Mouse (Mus musculus) large intestine, adult 2 months (tissue): ENCODE data around the gene Mynn. TPM values are rescaled to one million over a fixed set of nuclear protein-coding genes. Genes with fewer than 3 reads are reported as not detected.
"Not testable (repeated sequence)": the region's sequence is repeated elsewhere in the genome, so short reads cannot be mapped to it uniquely, and the experiment has no call there.

ENCODE experiments used
- DNase-seq: peaks from one replicate; pipeline ENCODE4 v3.0.0-alpha.2; 2012; ENCODE audit warnings: low read depth, low spot score
- WGBS: fragments of 180-500 bp; shearing (Covaris S2); methylation state at CpG from one replicate; pipeline ENCODE4 v1.1.7; 2018; 5-methylcytosine and 5-hydroxymethylcytosine counted together
- polyA plus RNA-seq: library from polyadenylated mRNA; depleted of rRNA; stranded (reverse); fragments of >200 nt; gene quantifications from 2 replicates; pipeline ENCODE4 v1.2.3, GENCODE M21; 2012; rRNA removed

Gene Mynn
- polyA plus RNA-seq = 6.0 and 7.8 TPM in 2 replicates

DNA sequence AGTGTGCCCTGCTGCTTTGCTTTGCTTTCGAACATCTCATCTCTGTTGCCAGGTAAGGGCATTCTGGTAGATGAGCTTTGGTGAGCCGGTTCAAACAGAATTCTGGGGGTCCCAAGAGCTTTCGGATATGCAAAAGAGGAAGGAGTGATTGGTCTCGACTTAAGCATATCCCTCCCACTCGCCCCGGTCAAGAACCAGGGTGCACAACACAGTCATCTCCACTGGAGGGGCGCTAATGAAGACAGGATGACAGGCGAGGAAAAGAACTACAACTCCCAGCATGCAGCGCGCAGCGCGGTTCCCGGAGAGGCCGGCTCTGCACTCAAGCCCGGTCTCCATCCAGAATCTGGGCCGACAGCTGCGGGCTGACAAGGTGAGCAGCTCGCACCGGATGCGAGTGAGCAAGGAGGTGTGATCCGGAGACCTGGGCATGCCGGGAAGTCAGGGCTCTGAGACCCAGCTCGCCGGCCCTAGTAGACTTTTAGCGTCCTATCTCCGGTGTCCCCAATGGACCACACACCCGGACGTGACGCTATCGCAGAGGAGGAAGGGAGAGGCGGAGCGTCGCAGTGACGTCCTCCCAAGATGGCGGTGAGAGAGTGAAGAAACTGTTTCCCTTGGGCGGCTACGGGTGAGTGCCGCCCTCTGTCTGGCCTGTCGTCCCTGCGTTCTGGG is at the start of gene Mynn:
Gene Mynn, plus strand, starts transcription at position 1 of the 675 bp plus-strand sequence.
- under 1% methylated on average over 40 of the region's 40 CpGs for WGBS
- DNase-seq = peak; percentile 95

DNA sequence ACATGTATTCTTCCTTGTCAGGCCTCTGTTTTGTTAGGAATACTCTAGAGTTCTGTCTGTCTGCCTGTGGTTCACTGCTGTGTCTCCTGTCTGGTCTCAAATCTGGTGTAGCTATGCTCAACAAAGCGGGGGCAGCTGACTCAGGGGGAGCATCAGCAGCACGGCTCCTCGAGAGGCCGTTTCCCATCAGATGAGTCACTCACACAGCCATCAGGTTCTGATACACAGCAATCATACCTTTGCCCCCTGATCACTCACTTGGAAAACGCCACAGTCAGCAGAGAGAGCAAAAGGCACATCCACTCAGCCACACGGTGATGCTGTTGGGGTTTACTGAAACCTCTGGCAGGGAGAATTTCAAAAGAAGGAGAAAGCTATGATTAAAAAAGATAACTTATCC is 48.1 kb upstream of the Mynn start:
- DNase-seq = no peak
- WGBS = 43% methylated on average over 6 of the region's 6 CpGs

DNA sequence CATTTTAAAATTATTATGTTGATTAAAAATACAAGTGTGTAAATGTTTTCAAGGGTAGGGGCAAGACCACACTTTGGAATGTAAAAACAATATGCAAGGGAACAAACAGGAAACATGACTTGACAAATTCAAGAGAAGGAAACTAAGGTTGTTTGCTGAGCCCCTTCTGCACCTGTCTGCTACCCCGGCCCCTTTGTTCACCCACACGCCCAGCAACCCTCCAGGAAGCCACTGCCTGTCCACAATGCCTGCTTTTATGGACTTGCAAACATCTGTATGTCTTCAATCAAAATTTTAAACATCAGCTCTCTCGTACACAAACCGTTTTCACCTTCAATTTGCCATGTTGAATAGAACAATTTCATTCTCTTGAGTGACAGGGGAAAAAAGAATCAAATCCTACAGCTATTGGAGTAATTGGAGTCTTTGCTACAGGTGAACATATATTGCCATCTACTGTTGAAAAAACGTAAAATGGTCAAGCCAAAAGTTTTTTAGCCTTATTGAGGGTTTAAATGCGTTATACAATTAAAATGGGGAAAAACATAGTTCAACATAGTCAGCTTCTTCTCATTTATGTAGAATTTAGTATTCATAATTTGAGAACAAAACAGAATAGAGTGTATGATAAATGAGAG is 41.1 kb upstream of the Mynn start:
- no peak for DNase-seq
- WGBS = 28% methylated on average over 6 of the region's 6 CpGs

DNA sequence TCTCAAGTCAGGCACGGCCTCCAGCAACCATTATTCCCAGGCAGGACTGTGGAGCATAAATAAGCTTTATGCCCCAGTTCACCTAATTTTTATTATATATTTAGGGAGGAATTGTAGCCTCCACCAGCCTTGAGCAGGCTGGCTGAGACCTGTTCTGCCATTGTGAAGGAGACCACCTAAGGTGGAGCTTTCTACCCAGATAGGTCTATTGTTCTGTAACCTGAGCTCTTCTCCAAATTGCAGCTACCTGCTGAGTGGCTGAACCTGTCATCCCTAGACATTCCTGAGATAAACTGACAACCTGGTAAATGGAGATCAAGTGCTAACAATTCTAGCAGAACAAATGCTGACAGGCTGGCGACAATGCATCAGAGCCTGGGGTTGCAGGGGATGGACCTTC is 35.5 kb upstream of the Mynn start:
- DNase-seq = not testable (repeated sequence)
- 77% methylated on average over 1 of the region's 2 CpGs for WGBS

DNA sequence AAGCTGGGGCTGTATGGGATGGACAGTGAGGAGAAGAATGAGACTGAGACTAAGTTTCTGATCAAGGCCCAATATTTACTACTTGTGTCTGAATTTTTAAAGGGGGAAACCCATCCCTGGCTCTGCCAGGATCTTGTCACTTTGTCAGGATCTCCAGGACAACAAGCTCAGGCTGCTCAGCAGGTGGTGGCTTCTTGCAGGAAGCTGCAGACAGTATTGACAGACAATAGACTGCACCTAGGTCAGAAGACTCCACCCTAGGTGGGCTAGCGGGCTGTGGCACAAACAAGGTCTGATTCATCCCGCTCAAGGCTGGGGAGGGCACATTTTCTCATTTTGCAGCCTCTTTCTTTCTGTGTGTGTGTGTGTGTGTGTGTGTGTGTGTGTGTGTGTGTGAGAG is 28.3 kb upstream of the Mynn start:
- no peak for DNase-seq
- WGBS = 22% methylated on average over 2 of the region's 2 CpGs

DNA sequence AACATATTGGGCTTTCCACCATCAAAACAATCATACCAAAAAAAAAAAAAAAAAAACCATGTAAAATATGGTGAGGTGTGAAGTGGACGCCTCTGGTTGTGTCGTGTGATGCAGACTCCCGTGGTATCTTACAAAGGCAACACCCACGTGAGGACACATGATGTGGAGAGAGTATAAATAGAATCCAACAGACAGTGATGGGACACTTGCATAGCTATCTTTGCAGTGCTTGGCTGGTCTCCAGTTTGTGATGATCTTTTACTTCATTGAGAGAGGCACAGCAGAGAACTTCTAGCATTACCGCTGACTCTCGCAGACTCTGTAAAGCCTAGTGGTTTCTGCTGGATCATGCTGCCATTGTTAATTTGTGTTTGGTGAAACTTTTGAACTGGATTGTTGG is 13.0 kb upstream of the Mynn start:
- WGBS = 69% methylated on average over 6 of the region's 6 CpGs

DNA sequence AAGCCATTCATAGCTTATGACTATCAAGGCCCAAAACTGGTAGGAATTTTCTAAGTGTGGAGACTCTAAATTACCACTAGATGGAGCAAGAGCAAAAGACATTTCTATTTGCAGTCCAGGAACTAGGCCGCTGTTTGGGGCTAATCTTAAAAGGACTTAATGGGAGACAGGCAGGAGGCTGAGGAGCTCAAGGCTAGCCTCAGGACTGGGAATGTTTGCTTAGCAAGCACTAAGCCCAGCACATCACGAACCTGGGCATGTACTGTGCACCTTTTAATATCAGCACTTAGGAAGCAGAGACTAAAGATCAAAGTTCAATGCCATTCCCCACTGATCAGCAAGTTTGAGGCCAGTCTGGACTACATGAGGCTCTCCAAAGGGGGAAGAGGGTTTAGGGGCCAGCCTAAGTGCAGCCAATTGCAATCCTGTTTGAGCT is 9.4 kb upstream of the Mynn start:
- no peak for DNase-seq
- WGBS = 0% methylated on average over 2 of the region's 2 CpGs

More for the DNA sequence above, 13.0 kb upstream of the Mynn start:
- no peak for DNase-seq

DNA sequence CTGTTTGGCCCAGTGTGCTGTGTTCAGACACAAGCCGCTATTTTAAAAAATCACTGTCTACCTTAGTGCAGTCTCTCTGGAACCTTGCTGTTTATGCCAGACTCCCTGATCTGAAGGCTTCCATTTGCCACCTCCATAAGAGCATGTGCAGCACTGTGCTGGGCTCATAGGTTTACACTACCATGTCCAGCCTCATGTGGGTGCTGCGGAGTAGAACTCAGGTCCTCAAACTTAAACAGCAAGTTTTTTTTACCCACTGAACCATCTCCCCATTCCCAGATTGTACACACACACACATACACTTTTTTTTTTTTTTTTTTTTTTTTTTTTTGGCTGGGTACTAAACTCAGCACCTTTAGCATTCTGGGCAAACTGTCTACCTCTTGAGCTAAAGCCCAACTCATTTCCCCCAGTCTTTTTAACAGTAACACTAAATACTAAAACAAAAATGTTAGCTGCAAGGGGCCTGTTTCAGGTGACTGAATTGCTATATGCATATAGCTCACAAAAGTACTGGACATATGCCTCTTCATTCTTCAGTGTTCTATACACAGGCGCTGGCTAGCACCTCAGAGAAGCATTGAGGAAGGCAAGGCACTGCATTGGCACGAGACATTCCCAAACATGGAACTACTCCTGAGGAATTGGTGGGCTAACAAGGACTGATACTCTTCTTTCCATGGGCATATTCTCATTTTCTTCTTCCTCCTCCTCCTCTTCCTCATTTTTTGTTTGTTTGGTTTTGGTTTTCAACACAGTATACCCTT is 8.0 kb upstream of the Mynn start:
- DNase-seq = no peak

DNA sequence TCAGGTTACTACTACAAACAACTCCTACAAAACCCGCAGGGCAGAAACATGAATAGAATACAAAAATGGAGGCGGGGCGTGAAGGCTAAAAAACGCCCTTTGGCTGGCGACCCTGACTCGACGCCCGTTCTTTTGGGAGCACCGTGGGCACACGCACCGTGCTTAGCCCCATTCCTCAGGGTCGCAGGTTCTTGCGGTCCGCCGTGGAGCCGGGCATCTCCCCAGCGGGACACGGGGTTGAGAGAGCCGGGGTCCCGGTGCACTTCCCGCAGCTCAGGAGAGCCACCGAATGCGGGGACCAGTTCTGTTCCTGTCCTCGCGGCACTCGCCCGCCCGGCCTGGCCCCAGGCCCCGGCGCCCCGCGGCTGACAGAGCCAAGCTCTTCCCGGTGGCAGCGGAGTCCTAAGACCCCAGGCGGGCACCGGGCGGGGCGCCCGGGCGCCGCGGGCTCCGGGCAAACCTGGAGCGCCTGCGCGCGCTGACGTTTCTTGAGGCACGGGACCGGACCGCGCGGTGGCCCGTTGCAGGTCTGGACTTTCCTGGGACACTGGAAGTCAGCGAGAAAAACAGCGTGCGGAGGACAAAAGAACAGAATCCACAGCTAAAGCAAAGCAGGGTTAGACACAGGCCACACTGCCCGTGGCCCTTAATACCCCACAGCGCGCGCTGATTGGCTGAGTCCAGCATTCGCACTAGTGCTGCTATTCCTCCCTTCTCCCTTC is 6.6 kb upstream of the Mynn start:
- DNase-seq = no peak
- WGBS = under 1% methylated on average over 62 of the region's 62 CpGs

More for the DNA sequence above, 8.0 kb upstream of the Mynn start:
- 59% methylated on average over 4 of the region's 4 CpGs for WGBS

DNA sequence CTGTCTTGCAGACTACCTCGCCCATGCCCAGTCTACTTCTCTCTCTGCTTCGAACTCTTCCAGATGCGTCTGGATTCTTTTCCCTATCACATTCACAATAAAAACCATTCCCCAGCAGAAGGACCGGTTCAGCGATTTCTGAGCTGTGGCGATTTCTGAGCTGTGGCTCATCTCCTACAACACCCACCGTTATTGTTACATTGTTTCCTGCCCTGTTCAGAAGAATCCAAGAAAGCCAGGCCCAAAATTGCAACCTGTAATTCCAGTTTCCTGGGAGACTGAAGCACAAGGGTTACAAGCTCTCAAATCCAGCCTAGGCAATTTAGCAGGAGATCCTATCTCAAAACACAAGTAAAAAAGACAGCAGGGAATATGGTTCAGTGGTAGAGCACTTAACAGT is 4.6 kb upstream of the Mynn start:
- DNase-seq = no peak
- WGBS = 78% methylated on average over 7 of the region's 7 CpGs

DNA sequence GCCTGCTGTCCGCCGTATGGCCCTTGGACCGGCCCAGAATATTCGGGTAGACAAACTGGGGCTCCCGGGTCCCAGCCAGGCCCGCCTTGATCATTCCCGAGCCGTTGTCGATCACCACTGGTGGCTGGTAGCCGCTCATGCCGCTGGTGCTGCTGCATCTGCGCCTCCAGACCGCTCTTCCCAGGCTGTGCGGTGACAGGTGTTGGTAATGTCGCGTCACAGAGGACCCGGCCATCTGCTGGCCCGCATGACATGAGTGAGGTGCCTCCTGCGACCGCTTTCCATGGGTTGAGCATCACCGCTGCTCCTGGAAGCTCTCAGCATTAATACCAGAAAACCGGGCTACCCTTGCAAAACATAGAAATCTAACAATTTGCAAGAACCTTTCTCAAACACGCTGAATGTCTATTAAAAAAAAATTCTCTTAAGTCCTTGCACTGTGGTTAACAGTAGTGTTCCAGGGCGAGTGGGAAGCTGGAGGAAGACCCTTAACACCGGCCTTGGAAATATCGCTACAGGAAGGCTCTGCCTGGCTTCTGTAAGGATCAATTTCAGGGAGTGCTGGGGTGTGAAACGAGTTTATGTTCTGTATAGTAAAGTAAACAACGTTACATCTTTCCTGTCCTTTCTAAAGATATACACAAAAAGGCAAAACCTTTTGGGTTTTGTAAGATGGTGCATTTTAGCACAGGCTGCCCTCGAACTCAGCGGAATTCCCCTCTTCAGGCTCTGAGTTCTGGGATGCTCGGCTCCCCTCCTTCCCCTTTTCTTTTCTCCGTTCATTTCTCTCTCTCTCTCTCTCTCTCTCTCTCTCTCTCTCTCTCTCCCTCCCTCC is 1.9 kb upstream of the Mynn start, which contains the start of gene Actrt3:
Gene Actrt3, minus strand, starts transcription at position 229 of the 835 bp plus-strand sequence.
- 4% methylated on average over 32 of the region's 32 CpGs for WGBS
- DNase-seq = no peak

DNA sequence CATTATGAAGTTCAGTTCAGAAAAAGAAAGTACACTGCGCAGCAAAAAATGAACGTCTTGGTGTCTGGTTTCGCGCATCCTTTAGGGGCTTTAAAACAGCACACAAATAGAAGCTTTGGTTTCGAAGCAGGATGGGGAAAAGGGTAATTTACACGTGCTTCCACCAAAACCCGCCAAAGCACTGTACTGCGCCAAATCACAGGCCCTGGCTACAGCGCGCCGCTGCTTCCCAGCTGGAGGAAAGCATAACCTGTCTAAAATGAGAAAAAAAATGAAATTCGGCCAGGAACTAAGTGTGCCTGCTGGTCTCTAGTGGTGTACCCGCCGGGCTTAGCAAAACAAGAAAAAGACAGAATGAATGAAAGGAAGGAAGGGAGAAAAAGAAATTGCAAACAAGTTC is 1.1 kb upstream of the Mynn start:
- WGBS = 2% methylated on average over 14 of the region's 14 CpGs

DNA sequence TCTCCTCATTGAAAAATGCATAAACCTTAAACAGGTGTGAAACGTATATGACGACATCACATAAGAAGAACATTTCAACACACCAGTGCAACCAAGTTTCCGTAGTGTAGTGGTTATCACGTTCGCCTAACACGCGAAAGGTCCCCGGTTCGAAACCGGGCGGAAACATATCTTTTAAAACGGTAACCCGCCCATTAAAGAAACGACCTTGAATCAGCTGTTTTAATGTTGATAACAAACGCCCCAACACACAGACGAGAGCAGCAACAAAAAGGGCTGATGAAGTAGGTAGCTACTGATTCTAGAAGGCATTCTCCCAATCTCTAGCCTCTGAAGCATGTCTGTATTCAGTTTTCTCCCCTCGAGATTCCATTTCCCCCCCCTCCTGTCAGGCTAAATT is 690 bp upstream of the Mynn start:
- WGBS = under 1% methylated on average over 17 of the region's 17 CpGs
- peak; percentile 75 for DNase-seq

More for the DNA sequence above, 1.1 kb upstream of the Mynn start:
- no peak for DNase-seq

DNA sequence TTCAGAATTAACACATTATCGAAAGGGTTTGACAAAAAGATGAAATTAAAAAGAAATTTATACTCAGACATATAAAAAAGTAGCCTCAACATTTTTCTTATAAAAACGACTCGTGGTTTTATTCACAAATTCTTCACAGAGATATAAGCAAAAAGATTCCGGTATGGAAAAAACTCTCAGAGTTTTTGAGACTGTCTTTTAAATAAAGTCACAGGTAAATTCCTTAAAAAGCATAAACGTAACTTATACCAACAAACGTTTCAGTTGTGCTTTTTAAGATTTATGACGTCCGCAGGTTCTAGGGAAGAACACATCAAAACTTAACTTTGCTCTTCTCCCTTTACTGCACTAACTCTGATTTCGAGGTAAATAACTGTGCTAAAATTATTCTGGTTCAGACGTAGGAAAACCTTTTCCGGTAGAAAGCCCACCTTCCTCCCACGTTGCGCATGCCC is 228 bp upstream of the Mynn start:
- DNase-seq = no peak
- under 1% methylated on average over 13 of the region's 13 CpGs for WGBS

DNA sequence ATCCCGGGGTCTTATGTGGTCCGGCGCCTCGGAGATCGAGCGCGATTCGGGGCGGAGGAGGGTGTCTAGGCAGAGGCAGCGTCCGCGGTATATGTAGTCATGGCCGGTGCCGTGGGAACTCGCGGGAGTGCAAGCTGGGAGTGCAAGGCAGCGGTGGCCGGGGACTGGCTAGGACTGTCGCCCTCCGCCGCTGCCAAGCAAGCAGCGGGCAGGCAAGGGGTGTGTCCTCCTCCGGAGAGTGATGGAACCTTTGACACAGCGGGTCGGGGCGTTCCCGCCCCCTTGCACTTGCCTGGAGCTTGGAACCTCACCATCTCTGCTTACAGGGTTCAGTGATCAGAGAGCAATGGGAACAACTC is 854 bp downstream of the Mynn start:
- WGBS = under 1% methylated on average over 27 of the region's 27 CpGs
- DNase-seq = no peak

DNA sequence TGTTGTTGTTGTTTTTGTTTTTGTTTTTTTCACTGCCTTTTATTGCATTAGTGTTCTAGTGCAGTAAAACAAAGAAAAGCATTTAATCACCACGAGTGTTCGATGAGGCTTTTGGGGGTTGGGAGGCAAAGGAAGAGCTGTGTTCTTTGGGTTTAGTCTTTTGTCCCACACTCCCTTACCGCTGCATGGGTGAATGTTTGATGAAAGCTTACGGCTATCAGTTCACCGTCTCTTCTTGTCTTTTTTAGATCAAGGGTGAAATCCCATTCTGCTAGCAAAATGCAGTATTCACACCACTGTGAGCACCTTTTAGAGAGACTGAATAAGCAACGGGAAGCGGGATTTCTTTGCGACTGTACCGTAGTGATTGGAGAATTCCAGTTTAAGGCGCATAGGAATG is 1.4 kb downstream of the Mynn start:
- 21% methylated on average over 10 of the region's 10 CpGs for WGBS
- DNase-seq = no peak

DNA sequence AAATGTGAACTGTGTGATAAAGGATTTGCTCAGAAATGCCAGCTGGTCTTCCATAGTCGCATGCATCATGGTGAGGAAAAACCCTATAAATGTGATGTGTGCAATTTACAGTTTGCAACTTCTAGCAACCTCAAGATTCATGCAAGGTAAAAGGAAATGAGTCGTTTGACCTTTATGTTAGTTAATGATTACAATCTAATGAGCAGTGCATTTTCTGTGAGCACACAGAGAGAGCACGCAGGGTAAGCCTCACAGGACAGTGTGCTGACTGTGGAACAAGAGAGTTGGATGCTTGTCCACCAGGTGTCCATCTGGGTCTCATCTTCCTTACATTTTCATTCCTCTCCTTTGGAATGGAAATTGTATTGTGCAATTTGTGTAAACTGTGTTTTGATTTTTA is 7.1 kb downstream of the Mynn start:
- no peak for DNase-seq
- 26% methylated on average over 3 of the region's 3 CpGs for WGBS

DNA sequence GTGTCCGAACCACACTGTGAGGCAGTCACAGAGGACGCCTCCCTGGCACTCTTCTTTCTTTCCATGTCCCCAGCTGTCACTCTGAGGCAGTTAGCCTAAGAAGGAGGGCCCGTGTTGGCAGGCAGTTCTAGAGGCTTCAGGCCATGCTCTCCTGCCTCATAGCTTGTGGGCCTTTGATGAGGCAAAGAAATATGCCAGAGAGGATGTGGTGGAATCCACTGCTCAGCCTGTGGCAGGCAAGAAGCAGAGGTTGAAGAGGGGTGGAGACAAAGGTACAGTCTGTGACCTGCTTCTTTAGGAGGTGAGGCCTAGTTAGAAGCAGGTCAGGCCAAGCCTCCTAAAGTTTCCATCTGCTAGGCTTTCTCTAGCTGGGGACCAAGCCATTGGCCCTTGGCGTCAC is 9.1 kb downstream of the Mynn start:
- DNase-seq = no peak
- WGBS = 93% methylated on average over 4 of the region's 4 CpGs

DNA sequence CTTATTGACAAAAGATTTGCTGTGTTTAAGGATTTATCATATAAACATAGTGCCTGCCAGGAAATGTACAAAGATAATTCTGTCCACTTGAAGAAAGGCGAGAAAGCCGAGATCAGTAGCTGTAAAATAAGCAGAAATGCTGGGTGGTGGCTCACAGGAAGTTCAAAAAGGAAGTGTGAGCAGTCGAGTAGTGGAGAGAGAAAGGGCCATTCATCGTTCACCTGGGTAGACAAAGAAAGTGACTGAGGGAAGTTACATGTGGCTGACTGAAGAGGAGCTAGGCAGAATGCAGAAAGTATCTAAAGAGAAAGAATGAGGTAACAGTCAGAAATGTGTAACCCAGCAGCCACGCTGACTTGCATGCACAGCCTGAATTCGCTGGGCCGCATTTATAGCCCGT is 18.3 kb downstream of the Mynn start:
- DNase-seq = no peak
- 69% methylated on average over 8 of the region's 8 CpGs for WGBS
